Mouse (Mus musculus): ENCODE data around the gene Nit2. TPM values are rescaled to one million over a fixed set of nuclear protein-coding genes. Genes with fewer than 3 reads are reported as not detected.

Nit2 gene
- polyA plus RNA-seq, 1 experiment from 2014 or later: 43.1 TPM

DNA sequence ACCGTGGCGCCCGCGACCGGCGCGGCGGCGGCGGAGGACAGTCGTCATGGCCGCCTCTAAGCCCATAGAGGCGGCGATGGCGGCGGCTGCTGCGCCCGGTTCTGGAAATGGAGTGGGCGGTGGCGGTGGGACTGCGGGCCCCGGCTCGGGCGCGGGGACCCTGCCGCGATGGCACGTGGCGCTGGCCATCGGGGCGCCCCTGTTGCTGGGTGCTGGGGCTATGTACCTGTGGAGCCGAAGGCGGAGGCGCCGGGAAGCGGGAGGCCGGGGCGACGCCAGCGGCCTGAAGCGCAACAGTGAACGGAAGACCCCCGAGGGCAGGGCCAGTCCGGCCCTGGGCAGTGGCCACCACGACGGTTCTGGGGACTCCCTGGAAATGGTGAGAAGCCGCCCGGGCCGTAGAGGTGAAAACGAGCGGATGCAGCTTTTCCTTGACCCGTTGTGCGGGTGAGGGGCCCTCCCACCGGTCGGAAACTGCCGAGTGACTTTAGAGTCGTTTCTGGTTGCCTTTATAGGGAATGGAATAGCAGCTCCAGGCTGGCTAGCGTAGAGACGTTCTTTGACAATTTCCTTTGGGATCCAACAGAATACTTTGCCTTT is 45.2 kb downstream of the Nit2 start:
- Histone ChIP-seq H3K4me1 (peaks cover 16% of the 10 kb centered on the region), H3K9ac (peak overlapping the region; percentile 85), H3K36me3 (no peaks in the 10 kb centered on the region), H3K9me3 (replicated peaks) (no peaks in the 10 kb centered on the region), H3K4me3 (peak overlapping the region; percentile 83), H3K4me2 (replicated peaks) (peak overlapping the region; percentile 78), H3K27me3 (no peaks in the 10 kb centered on the region), H3K27ac (peak overlapping the region; percentile 95)
- WGBS: under 1% methylated on average over 58 of the region's 59 CpGs
- no peak; the same call in none of the 2 replicates for ATAC-seq (ENCODE audit: low FRiP score)

DNA sequence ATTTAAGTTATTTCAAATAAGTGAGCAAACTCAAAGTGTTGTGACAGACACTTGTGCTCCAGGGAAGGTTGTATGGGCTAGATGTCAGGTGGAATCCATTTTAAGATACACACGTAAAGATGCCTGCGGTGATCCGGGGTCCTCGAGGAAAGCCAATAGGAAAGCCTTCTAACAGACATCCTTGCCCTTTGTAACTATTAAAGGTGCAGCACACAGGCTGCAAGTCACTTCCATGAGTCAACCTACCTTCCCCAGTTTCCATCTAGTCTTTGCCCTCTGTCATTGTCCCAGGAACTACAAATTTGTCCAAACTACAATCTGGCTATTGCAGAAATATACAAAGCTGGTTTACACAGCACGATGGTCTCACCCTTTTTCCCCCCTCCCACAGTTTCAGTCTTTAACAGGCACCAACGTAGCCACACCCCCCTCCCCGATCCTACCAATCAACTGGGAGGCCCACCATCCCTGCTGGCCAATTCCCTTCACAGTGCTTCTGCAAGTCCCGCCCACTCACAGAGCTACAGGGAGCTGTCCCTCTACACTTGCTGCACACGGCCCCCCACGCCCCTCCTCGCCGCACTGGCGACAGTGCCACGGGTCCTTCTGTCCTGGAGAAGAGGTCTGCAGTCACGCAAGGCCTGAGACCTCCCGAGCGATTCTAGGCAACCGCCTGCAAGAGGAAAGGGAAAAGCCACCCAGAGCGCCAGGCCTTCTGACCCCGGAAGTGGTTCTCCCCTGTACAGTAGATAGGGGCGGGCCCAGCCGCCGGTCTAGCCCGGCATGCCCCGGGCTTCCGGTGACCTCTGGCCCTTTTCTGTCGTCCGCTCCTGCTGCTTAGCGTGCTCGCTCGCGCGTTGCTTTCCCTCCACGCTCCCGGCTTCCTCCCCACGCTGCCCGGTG is 46.0 kb downstream of the Nit2 start, which contains the start of gene Tomm70a:
Gene Tomm70a, plus strand, starts transcription at position 791 of the 903 bp plus-strand sequence.
- Histone ChIP-seq H3K9ac (peak within 1 kb of the TSS; percentile 85), H3K9me3 (replicated peaks) (no peaks in the 10 kb centered on the region), H3K4me2 (replicated peaks) (peak within 1 kb of the TSS; percentile 78), H3K4me3 (peak within 1 kb of the TSS; percentile 83), H3K36me3 (no peaks in the 10 kb centered on the region), H3K27ac (peak within 1 kb of the TSS; percentile 95), H3K27me3 (no peaks in the 10 kb centered on the region), H3K4me1 (peaks cover 16% of the 10 kb centered on the region)
- WGBS: under 1% methylated on average over 37 of the region's 37 CpGs
- ATAC-seq (ENCODE audit: low FRiP score): peak; percentile 100

- WGBS: 81% methylated on average over 2 of the region's 2 CpGs
- Histone ChIP-seq H3K27ac (no peak overlapping the region), H3K4me1 (peaks cover 2% of the 10 kb centered on the region), H3K4me2 (replicated peaks) (no peak overlapping the region), H3K27me3 (no peaks in the 10 kb centered on the region), H3K9me3 (replicated peaks) (no peaks in the 10 kb centered on the region), H3K9ac (no peak overlapping the region), H3K36me3 (no peaks in the 10 kb centered on the region), H3K4me3 (no peak overlapping the region)
- ATAC-seq (ENCODE audit: low FRiP score): no peak
These were observed 49.6 kb downstream of the Nit2 start for GRCm38 (mm10) chr16:57117562-57117961.

- no peak overlapping the region for H3K9ac ChIP-seq
- no peaks in the 10 kb centered on the region for H3K36me3 ChIP-seq
- no peaks in the 10 kb centered on the region for H3K9me3 ChIP-seq (replicated peaks)
- H3K4me2 ChIP-seq (replicated peaks): no peak overlapping the region
- no peaks in the 10 kb centered on the region for H3K4me1 ChIP-seq
- no peak for ATAC-seq (ENCODE audit: low FRiP score)
- no peak overlapping the region for H3K4me3 ChIP-seq
- no peak overlapping the region for H3K27ac ChIP-seq
- no peaks in the 10 kb centered on the region for H3K27me3 ChIP-seq
These were observed 51.1 kb downstream of the Nit2 start for GRCm38 (mm10) chr16:57116066-57116465.

Other genes starting within 250 kb of the Nit2 start
- gene Lnp1, start 239.3 kb downstream of the Nit2 start, polyA plus RNA-seq (2016; fragmentation: Nextera tagmentation; extraction: Ambion mirVana): 0.45 TPM in 1 of 2 replicates, not detected in the other
- gene Tmem45a2, start 96.0 kb downstream of the Nit2 start, polyA plus RNA-seq (2016; fragmentation: Nextera tagmentation; extraction: Ambion mirVana): 0.14 TPM in 1 of 2 replicates, not detected in the other
- 63.9 and 64.9 TPM in 2 replicates for gene Tomm70a, start 45.6 kb downstream of the Nit2 start, polyA plus RNA-seq (2016; fragmentation: Nextera tagmentation; extraction: Ambion mirVana)
- gene Tbc1d23, start 64.2 kb upstream of the Nit2 start, polyA plus RNA-seq (2016; fragmentation: Nextera tagmentation; extraction: Ambion mirVana): 31.7 and 33.9 TPM in 2 replicates
- 0.08 TPM in 1 of 2 replicates, not detected in the other for gene Tmem30c, start 125.5 kb upstream of the Nit2 start, polyA plus RNA-seq (2016; fragmentation: Nextera tagmentation; extraction: Ambion mirVana)
- 8.5 and 9.8 TPM in 2 replicates for gene Filip1l, start 185.8 kb upstream of the Nit2 start, polyA plus RNA-seq (2016; fragmentation: Nextera tagmentation; extraction: Ambion mirVana)